Mouse (Mus musculus) retina, adult 2 months (tissue): Measurements from ENCODE around the gene Rgma.
A peak's percentile ranks its signal among the peaks of the same experiment; 100 is the strongest.

Experiments used
- DNase-seq: peaks from one replicate; pipeline ENCODE4 v3.0.0-alpha.2; 2012; ENCODE audit warnings: low read depth, low spot score

Gene Rgma

GRCm38 (mm10) chr7:73371587-73372321 lies 3.6 kb upstream of the Rgma start:
- DNase-seq, result no peak

GRCm38 (mm10) chr7:73372352-73372970 lies 2.8 kb upstream of the Rgma start:
- no peak for DNase-seq

GRCm38 (mm10) chr7:73374727-73375126 lies 582 bp upstream of the Rgma start:
- no peak for DNase-seq

GRCm38 (mm10) chr7:73376101-73377001 lies 1.0 kb downstream of the Rgma start:
- DNase-seq, result peak; percentile 56

- DNase-seq, result no peak
These were observed 2.0 kb downstream of the Rgma start for GRCm38 (mm10) chr7:73377307-73377706.

- DNase-seq, result no peak
These were observed 2.7 kb downstream of the Rgma start for GRCm38 (mm10) chr7:73378034-73378433.

GRCm38 (mm10) chr7:73382843-73383242 lies 7.5 kb downstream of the Rgma start:
- DNase-seq, result no peak

- no peak for DNase-seq
These were observed 13.6 kb downstream of the Rgma start for GRCm38 (mm10) chr7:73388866-73389265.

GRCm38 (mm10) chr7:73389419-73389818 lies 14.1 kb downstream of the Rgma start:
- DNase-seq, result no peak

GRCm38 (mm10) chr7:73389871-73390294 lies 14.6 kb downstream of the Rgma start:
- no peak for DNase-seq

- no peak for DNase-seq
These were observed 15.2 kb downstream of the Rgma start for GRCm38 (mm10) chr7:73390426-73391001.

- no peak for DNase-seq
These were observed 15.8 kb downstream of the Rgma start for GRCm38 (mm10) chr7:73391002-73391517.

GRCm38 (mm10) chr7:73391518-73392321 lies 16.4 kb downstream of the Rgma start:
- DNase-seq, result no peak

GRCm38 (mm10) chr7:73392359-73392758 lies 17.1 kb downstream of the Rgma start:
- no peak for DNase-seq

GRCm38 (mm10) chr7:73393307-73394012 lies 18.2 kb downstream of the Rgma start:
- DNase-seq, result no peak

- no peak for DNase-seq
These were observed 18.7 kb downstream of the Rgma start for GRCm38 (mm10) chr7:73394013-73394409.

GRCm38 (mm10) chr7:73398319-73398718 lies 23.0 kb downstream of the Rgma start:
- DNase-seq, result no peak

GRCm38 (mm10) chr7:73398806-73399442 lies 23.6 kb downstream of the Rgma start:
- no peak for DNase-seq

GRCm38 (mm10) chr7:73399501-73400044 lies 24.3 kb downstream of the Rgma start:
- DNase-seq, result no peak
